Mouse (Mus musculus): ENCODE measurements at regions not wholly inside any gene's neighbourhood (a gene's known extent, or its start where the extent isn't known, plus 50 kb on each side); places are given as distances from the start of the nearest gene placed in this dataset.

- Histone ChIP-seq H3K4me3 (ENCODE audit: insufficient read depth in 1 of 2, low read depth in 1 of 2, low read length in 2 of 2, poor library complexity in 1 of 2, severe bottlenecking in 1 of 2) (no peak overlapping the region), H3K4me1 (ENCODE audit: control insufficient read depth in 2 of 2, insufficient read depth in 2 of 2, low read length in 2 of 2, poor library complexity in 1 of 2) (no peaks in the 10 kb centered on the region), H3K9me3 (ENCODE audit: control insufficient read depth, insufficient read depth, low read depth, low read length) (no peaks in the 10 kb centered on the region), H3K36me3 (ENCODE audit: control insufficient read depth, insufficient read depth, low read length, poor library complexity, severe bottlenecking) (no peaks in the 10 kb centered on the region), H3K9ac (ENCODE audit: insufficient read depth, low read depth, low read length, poor library complexity, severe bottlenecking) (no peak overlapping the region), H3K27ac (ENCODE audit: insufficient read depth, low read depth, low read length, poor library complexity, severe bottlenecking) (no peak overlapping the region)
- no peak for DNase-seq (ENCODE audit: low read depth, low spot score)
- in situ Hi-C loops (cut with MboI; ENCODE audit: low sequenced_read_pairs in 2 of 2, unreplicated experiment in 2 of 2) = no loop called here
- TF ChIP-seq ZC3H11A (IDR thresholded peaks at IDR 0.05; ENCODE audit: borderline replicate concordance, low read depth, low read length) = no peak
These were observed 409.1 kb upstream of the Smim15 start for GRCm38 (mm10) chr13:107635114-107635513.

GRCm38 (mm10) chr13:107627073-107627472, 417.2 kb upstream of the Smim15 start:
- in situ Hi-C loops (cut with MboI; ENCODE audit: low sequenced_read_pairs in 2 of 2, unreplicated experiment in 2 of 2) = no loop called here
- H3K9me3 ChIP-seq (ENCODE audit: control insufficient read depth, insufficient read depth, low read depth, low read length) = no peaks in the 10 kb centered on the region
- H3K27ac ChIP-seq (ENCODE audit: insufficient read depth, low read depth, low read length, poor library complexity, severe bottlenecking) = no peak overlapping the region
- H3K4me3 ChIP-seq (ENCODE audit: insufficient read depth in 1 of 2, low read depth in 1 of 2, low read length in 2 of 2, poor library complexity in 1 of 2, severe bottlenecking in 1 of 2) = no peak overlapping the region
- TF ChIP-seq ZC3H11A (IDR thresholded peaks at IDR 0.05; ENCODE audit: borderline replicate concordance, low read depth, low read length) (no peak), ZNF384 (IDR thresholded peaks at IDR 0.05; ENCODE audit: low read depth, low read length) (no peak), MAFK (IDR thresholded peaks at IDR 0.05; ENCODE audit: insufficient read depth, low read depth, low read length) (no peak), HCFC1 (IDR thresholded peaks at IDR 0.05; ENCODE audit: borderline replicate concordance, insufficient read depth, low read length) (no peak), CHD2 (IDR thresholded peaks at IDR 0.05; ENCODE audit: low read depth, low read length) (no peak)
- H3K4me1 ChIP-seq (ENCODE audit: control insufficient read depth in 2 of 2, insufficient read depth in 2 of 2, low read length in 2 of 2, poor library complexity in 1 of 2) = no peaks in the 10 kb centered on the region
- H3K9ac ChIP-seq (ENCODE audit: insufficient read depth, low read depth, low read length, poor library complexity, severe bottlenecking) = no peak overlapping the region
- DNase-seq (ENCODE audit: low read depth, low spot score) = no peak
- no peaks in the 10 kb centered on the region for H3K36me3 ChIP-seq (ENCODE audit: control insufficient read depth, insufficient read depth, low read length, poor library complexity, severe bottlenecking)

- H3K36me3 ChIP-seq (ENCODE audit: control insufficient read depth, insufficient read depth, low read length, poor library complexity, severe bottlenecking) = no peaks in the 10 kb centered on the region
- no peak for DNase-seq (ENCODE audit: low read depth, low spot score)
- H3K27ac ChIP-seq (ENCODE audit: insufficient read depth, low read depth, low read length, poor library complexity, severe bottlenecking) = no peak overlapping the region
- TF ChIP-seq ZNF384 (IDR thresholded peaks at IDR 0.05; ENCODE audit: low read depth, low read length) (no peak), CHD2 (IDR thresholded peaks at IDR 0.05; ENCODE audit: low read depth, low read length) (no peak), MAFK (IDR thresholded peaks at IDR 0.05; ENCODE audit: insufficient read depth, low read depth, low read length) (no peak), HCFC1 (IDR thresholded peaks at IDR 0.05; ENCODE audit: borderline replicate concordance, insufficient read depth, low read length) (no peak), ZC3H11A (IDR thresholded peaks at IDR 0.05; ENCODE audit: borderline replicate concordance, low read depth, low read length) (no peak)
- in situ Hi-C loops (cut with MboI; ENCODE audit: low sequenced_read_pairs in 2 of 2, unreplicated experiment in 2 of 2) = no loop called here
- no peaks in the 10 kb centered on the region for H3K4me1 ChIP-seq (ENCODE audit: control insufficient read depth in 2 of 2, insufficient read depth in 2 of 2, low read length in 2 of 2, poor library complexity in 1 of 2)
- no peak overlapping the region for H3K4me3 ChIP-seq (ENCODE audit: insufficient read depth in 1 of 2, low read depth in 1 of 2, low read length in 2 of 2, poor library complexity in 1 of 2, severe bottlenecking in 1 of 2)
- H3K9ac ChIP-seq (ENCODE audit: insufficient read depth, low read depth, low read length, poor library complexity, severe bottlenecking) = no peak overlapping the region
- no peaks in the 10 kb centered on the region for H3K9me3 ChIP-seq (ENCODE audit: control insufficient read depth, insufficient read depth, low read depth, low read length)
These were observed 417.6 kb upstream of the Smim15 start for GRCm38 (mm10) chr13:107626670-107627069.

- Histone ChIP-seq H3K4me1 (ENCODE audit: control insufficient read depth in 2 of 2, insufficient read depth in 2 of 2, low read length in 2 of 2, poor library complexity in 1 of 2) (peaks cover 0 to 12% of the 10 kb centered on the region in 2 experiments; a peak in 2 of 4 replicates), H3K36me3 (ENCODE audit: control insufficient read depth, insufficient read depth, low read length, poor library complexity, severe bottlenecking) (no peaks in the 10 kb centered on the region), H3K9ac (ENCODE audit: insufficient read depth, low read depth, low read length, poor library complexity, severe bottlenecking) (no peak overlapping the region), H3K9me3 (ENCODE audit: control insufficient read depth, insufficient read depth, low read depth, low read length) (no peaks in the 10 kb centered on the region), H3K4me3 (ENCODE audit: insufficient read depth in 1 of 2, low read depth in 1 of 2, low read length in 2 of 2, poor library complexity in 1 of 2, severe bottlenecking in 1 of 2) (no peak overlapping the region), H3K27ac (ENCODE audit: insufficient read depth, low read depth, low read length, poor library complexity, severe bottlenecking) (no peak overlapping the region)
- no peak for DNase-seq (ENCODE audit: low read depth, low spot score)
- in situ Hi-C loops (cut with MboI; ENCODE audit: low sequenced_read_pairs in 2 of 2, unreplicated experiment in 2 of 2) = no loop called here
- no peak for TF ChIP-seq MAFK (IDR thresholded peaks at IDR 0.05; ENCODE audit: insufficient read depth, low read depth, low read length)
- TF ChIP-seq ZC3H11A (IDR thresholded peaks at IDR 0.05; ENCODE audit: borderline replicate concordance, low read depth, low read length) = no peak
- no peak for TF ChIP-seq CHD2 (IDR thresholded peaks at IDR 0.05; ENCODE audit: low read depth, low read length)
- TF ChIP-seq ZNF384 (IDR thresholded peaks at IDR 0.05; ENCODE audit: low read depth, low read length) = no peak
- TF ChIP-seq HCFC1 (IDR thresholded peaks at IDR 0.05; ENCODE audit: borderline replicate concordance, insufficient read depth, low read length) = no peak
These were observed 422.9 kb upstream of the Smim15 start for GRCm38 (mm10) chr13:107621337-107621736.

GRCm38 (mm10) chr13:107620887-107621286, 423.4 kb upstream of the Smim15 start:
- TF ChIP-seq MAFK (IDR thresholded peaks at IDR 0.05; ENCODE audit: insufficient read depth, low read depth, low read length) = no peak
- no peak for TF ChIP-seq ZNF384 (IDR thresholded peaks at IDR 0.05; ENCODE audit: low read depth, low read length)
- no peak for TF ChIP-seq HCFC1 (IDR thresholded peaks at IDR 0.05; ENCODE audit: borderline replicate concordance, insufficient read depth, low read length)
- TF ChIP-seq ZC3H11A (IDR thresholded peaks at IDR 0.05; ENCODE audit: borderline replicate concordance, low read depth, low read length) = no peak
- no peak for TF ChIP-seq CHD2 (IDR thresholded peaks at IDR 0.05; ENCODE audit: low read depth, low read length)
- H3K9ac ChIP-seq (ENCODE audit: insufficient read depth, low read depth, low read length, poor library complexity, severe bottlenecking) = no peak overlapping the region
- H3K27ac ChIP-seq (ENCODE audit: insufficient read depth, low read depth, low read length, poor library complexity, severe bottlenecking) = no peak overlapping the region
- DNase-seq (ENCODE audit: low read depth, low spot score) = no peak
- in situ Hi-C loops (cut with MboI; ENCODE audit: low sequenced_read_pairs in 2 of 2, unreplicated experiment in 2 of 2) = no loop called here
- H3K4me1 ChIP-seq (ENCODE audit: control insufficient read depth in 2 of 2, insufficient read depth in 2 of 2, low read length in 2 of 2, poor library complexity in 1 of 2) = peaks cover 0 to 12% of the 10 kb centered on the region in 2 experiments; a peak in 2 of 4 replicates
- no peaks in the 10 kb centered on the region for H3K9me3 ChIP-seq (ENCODE audit: control insufficient read depth, insufficient read depth, low read depth, low read length)
- H3K4me3 ChIP-seq (ENCODE audit: insufficient read depth in 1 of 2, low read depth in 1 of 2, low read length in 2 of 2, poor library complexity in 1 of 2, severe bottlenecking in 1 of 2) = no peak overlapping the region
- H3K36me3 ChIP-seq (ENCODE audit: control insufficient read depth, insufficient read depth, low read length, poor library complexity, severe bottlenecking) = no peaks in the 10 kb centered on the region
